In genomic region chr1:157062445-157062825, GRCm38 (mm10) we compare ENCODE assay signal across 38 mouse cellular contexts. TPM values are rescaled to one million over a fixed set of nuclear protein-coding genes. Genes with fewer than 3 reads are reported as not detected.
DNase-seq lines count a peak whose midpoint lies in the region; ATAC-seq and TF ChIP-seq lines count a peak whose summit lies in the region.
"Had no signal": no experiment of that assay in that cellular context is flagged by ENCODE, and none has a peak within 500 bp of the region (broad histone marks: within the 10 kb centered on the region; RNA-seq: fewer than 3 reads in every experiment).

No protein-coding gene starts in this region.

- DNase-seq in heart, adult 18-20 months = no peak
- no peak for DNase-seq in midbrain, embryonic 10.5 days (ENCODE audit: low spot score)
- no peak for DNase-seq in Patski (ENCODE audit: low read depth, low spot score)
- no peak for DNase-seq in layer of hippocampus, adult 18-20 months (ENCODE audit: low spot score in 2 of 2)
- DNase-seq: cerebellum, adult 11 months; cerebellum, adult 9-10 months; embryo, embryonic 11 days; gastrocnemius, postnatal 25 days; kidney, adult 11 months; kidney, postnatal 25 days; lung, embryonic 14.5 days; lung, postnatal 14 days; right cerebral cortex, postnatal 25 days; spleen, adult 18-20 months; thymus, postnatal 4 days had no signal

- no peak for TF ChIP-seq CTCF in Patski (IDR thresholded peaks at IDR 0.05)

- no peaks in the 10 kb centered on the region for H3K27me3 ChIP-seq in heart, embryonic 13.5 days (replicated peaks)
- H3K27me3 ChIP-seq in midbrain, embryonic 10.5 days (ENCODE audit: low read depth, poor library complexity, severe bottlenecking) = no peaks in the 10 kb centered on the region
- no peaks in the 10 kb centered on the region for H3K27me3 ChIP-seq in midbrain, embryonic 15.5 days (replicated peaks)
- no peaks in the 10 kb centered on the region for H3K27me3 ChIP-seq in Patski
- H3K27me3 ChIP-seq in kidney, embryonic 15.5 days = no peaks in the 10 kb centered on the region
- H3K27me3 ChIP-seq: embryonic facial prominence, embryonic 12.5 days; forebrain, embryonic 15.5 days; hindbrain, embryonic 15.5 days; limb, embryonic 12.5 days; liver, embryonic 15.5 days; midbrain, embryonic 12.5 days had no signal

- H3K9ac ChIP-seq in heart, embryonic 13.5 days = no peak overlapping the region
- no peak overlapping the region for H3K9ac ChIP-seq in midbrain, embryonic 15.5 days
- H3K9ac ChIP-seq in kidney, embryonic 15.5 days = no peak overlapping the region
- H3K9ac ChIP-seq: embryonic facial prominence, embryonic 12.5 days; forebrain, embryonic 15.5 days; hindbrain, embryonic 15.5 days; limb, embryonic 12.5 days; liver, embryonic 15.5 days; lung, embryonic 14.5 days; midbrain, embryonic 12.5 days had no signal

- H3K36me3 ChIP-seq in heart, embryonic 13.5 days = no peaks in the 10 kb centered on the region
- no peaks in the 10 kb centered on the region for H3K36me3 ChIP-seq in midbrain, embryonic 10.5 days
- H3K36me3 ChIP-seq in midbrain, embryonic 15.5 days (replicated peaks) = no peaks in the 10 kb centered on the region
- no peaks in the 10 kb centered on the region for H3K36me3 ChIP-seq in kidney, embryonic 15.5 days
- H3K36me3 ChIP-seq: embryonic facial prominence, embryonic 12.5 days; forebrain, embryonic 10.5 days; forebrain, embryonic 15.5 days; G1E; hindbrain, embryonic 10.5 days; hindbrain, embryonic 15.5 days; limb, embryonic 12.5 days; liver, embryonic 15.5 days; midbrain, embryonic 12.5 days had no signal

- ATAC-seq in heart, embryonic 13.5 days (ENCODE audit: extremely low read depth, insufficient number of reproducible peaks, low FRiP score, low TSS enrichment) = no peak
- no peak for ATAC-seq in midbrain, embryonic 15.5 days (replicated peaks)
- peak; percentile 74 for ATAC-seq in Patski
- no peak for ATAC-seq in kidney, embryonic 15.5 days (replicated peaks; ENCODE audit: low FRiP score)
- ATAC-seq: forebrain, embryonic 15.5 days; inflammation-experienced regulatory T-cells, adult 6 months had no signal

- CTCF ChIA-PET in Patski (lab: Charles Lee) = interaction anchor here (0.7 to 0.9 kb wide), 2 partner anchors 10 to 13 kb away, joined by 3 read pairs; no protein-coding TSS in a partner anchor

- POLR2A ChIA-PET in Patski (lab: Charles Lee) = interaction anchor here (0.6 kb wide), 1 partner anchor 9 kb away, joined by 7 read pairs; no protein-coding TSS in a partner anchor

- in situ Hi-C loops in Patski (cut with MboI; ENCODE audit: low pct_unique_long_range_greater_than_20kb) = no loop called here

- peak overlapping the region; percentile 69; the same call in 1 of the 2 replicates for H3K27ac ChIP-seq in heart, embryonic 13.5 days (replicated peaks)
- H3K27ac ChIP-seq in midbrain, embryonic 10.5 days (replicated peaks) = peak overlapping the region; percentile 35
- H3K27ac ChIP-seq in midbrain, embryonic 15.5 days = no peak overlapping the region
- H3K27ac ChIP-seq in kidney, embryonic 15.5 days = no peak overlapping the region
- H3K27ac ChIP-seq: embryonic facial prominence, embryonic 12.5 days; forebrain, embryonic 10.5 days; hindbrain, embryonic 10.5 days; hindbrain, embryonic 15.5 days; layer of hippocampus, adult 2 months; left cerebral cortex, adult 2 months; limb, embryonic 12.5 days; liver, embryonic 15.5 days; midbrain, embryonic 12.5 days had no signal

- no peak overlapping the region for H3K4me3 ChIP-seq in heart, embryonic 13.5 days
- no peak overlapping the region for H3K4me3 ChIP-seq in midbrain, embryonic 10.5 days
- no peak overlapping the region for H3K4me3 ChIP-seq in midbrain, embryonic 15.5 days
- no peak overlapping the region for H3K4me3 ChIP-seq in kidney, embryonic 15.5 days (replicated peaks)
- H3K4me3 ChIP-seq: embryonic facial prominence, embryonic 12.5 days; forebrain, embryonic 10.5 days; forebrain, embryonic 15.5 days; hindbrain, embryonic 10.5 days; hindbrain, embryonic 15.5 days; layer of hippocampus, adult 2 months; left cerebral cortex, adult 2 months; limb, embryonic 12.5 days; liver, embryonic 15.5 days; midbrain, embryonic 12.5 days had no signal

- H3K9me3 ChIP-seq in heart, embryonic 13.5 days = no peaks in the 10 kb centered on the region
- 0 out of 2 replicates have a peak, but pooled peaks cover 5% of the 10 kb centered on the region for H3K9me3 ChIP-seq in midbrain, embryonic 10.5 days (replicated peaks)
- no peaks in the 10 kb centered on the region for H3K9me3 ChIP-seq in midbrain, embryonic 15.5 days
- H3K9me3 ChIP-seq in kidney, embryonic 15.5 days (replicated peaks) = no peaks in the 10 kb centered on the region
- H3K9me3 ChIP-seq: embryonic facial prominence, embryonic 12.5 days; forebrain, embryonic 10.5 days; forebrain, embryonic 15.5 days; G1E; hindbrain, embryonic 10.5 days; hindbrain, embryonic 15.5 days; limb, embryonic 12.5 days; liver, embryonic 15.5 days; midbrain, embryonic 12.5 days had no signal

- peaks cover 49% of the 10 kb centered on the region for H3K4me1 ChIP-seq in heart, embryonic 13.5 days
- H3K4me1 ChIP-seq in midbrain, embryonic 10.5 days = peaks cover 30% of the 10 kb centered on the region
- H3K4me1 ChIP-seq in midbrain, embryonic 15.5 days = peaks cover 8% of the 10 kb centered on the region
- no peaks in the 10 kb centered on the region for H3K4me1 ChIP-seq in kidney, embryonic 15.5 days
- H3K4me1 ChIP-seq: liver, embryonic 15.5 days had no signal

- H3K4me2 ChIP-seq in heart, embryonic 13.5 days = no peak overlapping the region
- no peak overlapping the region for H3K4me2 ChIP-seq in midbrain, embryonic 15.5 days
- H3K4me2 ChIP-seq in kidney, embryonic 15.5 days = no peak overlapping the region
- H3K4me2 ChIP-seq: embryonic facial prominence, embryonic 12.5 days; forebrain, embryonic 15.5 days; hindbrain, embryonic 15.5 days; limb, embryonic 12.5 days; liver, embryonic 15.5 days; lung, embryonic 14.5 days; midbrain, embryonic 12.5 days had no signal

- 55% methylated on average over 5 of the region's 5 CpGs for WGBS in heart, embryonic 13.5 days
- WGBS in midbrain, embryonic 10.5 days = 64% methylated on average over 5 of the region's 5 CpGs
- WGBS in midbrain, embryonic 15.5 days = 58% methylated on average over 5 of the region's 5 CpGs
- WGBS in kidney, embryonic 15.5 days = 88% methylated on average over 5 of the region's 5 CpGs

RNA-seq across cellular contexts. Expression of gene Tex35, which starts 46.0 kb away (rescaled TPM):
- not detected in 2 replicates for polyA plus RNA-seq in heart, embryonic 13.5 days (2015; fragmentation: Nextera tagmentation; extraction: Ambion mirVana)
- total RNA-seq in heart, adult 18-20 months (2021) = not detected
- not detected in 2 replicates for polyA plus RNA-seq in midbrain, embryonic 10.5 days (2016; fragmentation: Nextera tagmentation; extraction: Ambion mirVana)
- not detected in 2 replicates for polyA plus RNA-seq in midbrain, embryonic 15.5 days (2015; fragmentation: Nextera tagmentation; extraction: Ambion mirVana)
- polyA plus RNA-seq in Patski (2021) = 0.22 TPM
- polyA plus RNA-seq in kidney, embryonic 15.5 days (2015; fragmentation: Nextera tagmentation; extraction: Ambion mirVana) = not detected in 2 replicates
- total RNA-seq in layer of hippocampus, adult 18-20 months (2021) = not detected
- total RNA-seq: adrenal gland, adult 18-20 months; G1E; gastrocnemius, adult 18-20 months; gastrocnemius, postnatal 25 days; layer of hippocampus, adult 2 months; layer of hippocampus, postnatal 14 days; left cerebral cortex, adult 2 months; left cerebral cortex, postnatal 25 days had no signal
- polyA plus RNA-seq: C2C12; embryonic facial prominence, embryonic 12.5 days; forebrain, embryonic 10.5 days; forebrain, embryonic 15.5 days; G1E; hindbrain, embryonic 10.5 days; hindbrain, embryonic 15.5 days; kidney, embryonic 14.5 days; limb, embryonic 12.5 days; liver, embryonic 15.5 days; lung, embryonic 14.5 days; midbrain, embryonic 12.5 days; neural tube, embryonic 14.5 days; thymus, postnatal 0 days had no signal

Comparison
In these comparisons a context has a peak if more than half of its experiments do, and no peak if none do; other contexts are left out.
1. H3K27ac ChIP-seq: peak in heart, embryonic 13.5 days (single experiment) and midbrain, embryonic 10.5 days (single experiment); none in midbrain, embryonic 15.5 days (single experiment) and kidney, embryonic 15.5 days (single experiment).